Mouse (Mus musculus): ENCODE results near the gene Clec2e. TPM values are rescaled to one million over a fixed set of nuclear protein-coding genes. Genes with fewer than 3 reads are reported as not detected.
"Not testable (repeated sequence)": the region's sequence is repeated elsewhere in the genome, so short reads cannot be mapped to it uniquely, and the experiment has no call there.

Clec2e gene
- polyA plus RNA-seq (2016; fragmentation: Nextera tagmentation; extraction: Ambion mirVana), result not detected in 2 replicates

DNA sequence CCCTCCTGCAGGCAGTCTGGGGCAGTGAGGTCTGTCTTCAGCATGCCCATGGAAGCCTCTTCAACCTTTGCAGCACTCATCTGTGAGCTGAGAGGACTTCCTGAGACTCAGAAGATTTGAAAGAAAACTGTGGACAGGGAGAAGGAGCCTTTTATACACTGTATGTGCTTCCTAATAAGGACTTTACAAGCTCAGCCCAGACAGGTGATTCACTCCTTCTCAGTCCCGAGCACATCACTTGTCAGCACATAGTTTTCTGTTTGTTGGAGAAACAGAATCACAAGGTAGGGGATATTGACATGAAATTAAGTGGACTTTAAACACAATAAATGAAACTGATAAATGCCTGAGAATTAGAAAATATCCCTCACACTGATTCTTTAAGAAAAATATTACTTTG, at the start of gene Clec2e:
Gene Clec2e (minus strand): TSS at position 120 of the 400 bp plus-strand sequence.
- DNase-seq (ENCODE audit: low spot score); H3K4me1 ChIP-seq; H3K27me3 ChIP-seq (ENCODE audit: low read depth, poor library complexity, severe bottlenecking); H3K9me3 ChIP-seq (replicated peaks); H3K27ac ChIP-seq; H3K4me3 ChIP-seq; H3K36me3 ChIP-seq: not testable (repeated sequence)
- WGBS, result 77% methylated on average over 1 of the region's 1 CpGs

DNA sequence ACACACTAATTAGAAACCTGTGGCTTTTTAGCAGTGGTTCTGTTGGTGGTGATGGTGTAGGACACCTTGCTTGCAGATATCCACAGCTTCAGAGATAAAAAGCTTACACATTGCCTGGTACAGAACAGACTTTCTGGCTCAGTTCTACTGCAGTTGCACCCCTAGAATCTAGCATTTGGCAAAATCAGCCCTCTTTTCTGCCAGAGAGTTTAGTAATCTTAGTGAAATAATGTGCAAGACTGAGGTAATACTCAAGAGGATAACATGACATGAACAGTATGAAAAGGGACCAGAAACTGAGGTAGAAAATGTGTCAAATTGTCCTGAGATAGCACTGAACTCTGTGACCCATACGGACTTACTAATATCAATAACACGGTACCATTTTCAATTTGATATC, 46.1 kb upstream of the Clec2e start:
- no peak for DNase-seq (ENCODE audit: low spot score)
- H3K9me3 ChIP-seq (replicated peaks), result no peaks in the 10 kb centered on the region
- H3K27ac ChIP-seq, result no peak overlapping the region
- no peaks in the 10 kb centered on the region for H3K4me1 ChIP-seq
- H3K36me3 ChIP-seq, result no peaks in the 10 kb centered on the region
- WGBS, result 93% methylated on average over 2 of the region's 2 CpGs
- H3K4me3 ChIP-seq, result no peak overlapping the region
- no peaks in the 10 kb centered on the region for H3K27me3 ChIP-seq (ENCODE audit: low read depth, poor library complexity, severe bottlenecking)

DNA sequence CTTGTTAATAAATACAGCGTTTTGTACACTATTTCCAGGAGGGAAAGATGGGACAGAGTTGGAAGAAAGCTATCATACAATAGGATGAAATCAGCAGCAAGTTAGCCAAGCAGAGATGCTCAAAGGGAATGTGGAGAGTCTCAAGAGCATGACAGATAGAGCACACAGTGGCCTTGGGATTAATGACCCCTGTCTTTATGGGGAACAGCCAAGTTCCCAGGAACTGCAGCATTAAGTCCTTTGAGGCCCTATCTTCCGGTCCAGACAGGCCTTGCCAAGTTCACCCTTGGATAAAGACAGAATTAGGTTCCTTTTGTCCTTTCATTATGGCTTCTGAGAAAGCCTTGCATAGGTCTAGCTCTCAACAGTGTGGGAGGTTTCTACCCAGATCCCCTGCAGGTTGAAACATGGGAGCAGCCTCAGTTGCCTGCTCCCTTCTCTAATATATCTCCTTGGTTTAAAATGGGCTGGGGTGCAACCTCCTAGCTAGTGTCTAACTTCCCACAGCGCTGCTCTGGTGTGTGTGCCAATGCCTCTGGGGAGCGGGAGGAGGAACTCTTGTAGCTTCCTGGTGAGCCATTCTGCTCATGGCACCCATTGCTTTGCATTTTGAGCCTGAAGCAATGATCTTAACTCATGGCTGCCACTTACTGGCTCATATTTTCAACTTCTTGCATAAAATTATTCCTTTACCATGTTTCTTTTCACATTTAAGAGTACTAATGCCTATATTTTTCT, 32.1 kb upstream of the Clec2e start:
- WGBS, result 78% methylated on average over 4 of the region's 4 CpGs
- DNase-seq (ENCODE audit: low spot score), result no peak
- Histone ChIP-seq H3K27ac (no peak overlapping the region), H3K36me3 (no peaks in the 10 kb centered on the region), H3K4me1 (no peaks in the 10 kb centered on the region), H3K4me3 (no peak overlapping the region), H3K9me3 (replicated peaks) (no peaks in the 10 kb centered on the region), H3K27me3 (ENCODE audit: low read depth, poor library complexity, severe bottlenecking) (no peaks in the 10 kb centered on the region)

DNA sequence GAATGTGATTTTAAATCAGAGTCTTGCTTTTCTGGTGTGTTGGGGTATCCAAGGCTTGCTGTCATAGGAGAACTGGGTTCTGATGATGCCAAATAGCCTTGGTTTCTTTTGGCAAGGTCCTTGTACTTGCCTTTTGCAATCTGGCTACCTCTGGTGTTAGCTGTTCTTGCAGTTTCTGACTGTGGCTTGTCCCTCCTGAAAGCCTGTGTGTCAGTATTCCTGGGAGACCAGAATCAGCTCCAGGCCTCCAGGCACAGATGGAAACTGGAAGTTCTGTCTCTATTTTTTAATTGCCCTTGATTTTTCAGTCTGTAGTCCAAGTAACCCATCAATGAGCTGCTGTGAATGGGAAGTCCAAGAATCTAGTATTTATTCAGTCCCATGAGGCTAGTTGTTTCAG, 26.1 kb upstream of the Clec2e start:
- H3K27ac ChIP-seq, result no peak overlapping the region
- H3K4me3 ChIP-seq, result no peak overlapping the region
- no peaks in the 10 kb centered on the region for H3K36me3 ChIP-seq
- H3K9me3 ChIP-seq (replicated peaks), result no peaks in the 10 kb centered on the region
- no peak for DNase-seq (ENCODE audit: low spot score)
- H3K27me3 ChIP-seq (ENCODE audit: low read depth, poor library complexity, severe bottlenecking), result no peaks in the 10 kb centered on the region
- no peaks in the 10 kb centered on the region for H3K4me1 ChIP-seq

DNA sequence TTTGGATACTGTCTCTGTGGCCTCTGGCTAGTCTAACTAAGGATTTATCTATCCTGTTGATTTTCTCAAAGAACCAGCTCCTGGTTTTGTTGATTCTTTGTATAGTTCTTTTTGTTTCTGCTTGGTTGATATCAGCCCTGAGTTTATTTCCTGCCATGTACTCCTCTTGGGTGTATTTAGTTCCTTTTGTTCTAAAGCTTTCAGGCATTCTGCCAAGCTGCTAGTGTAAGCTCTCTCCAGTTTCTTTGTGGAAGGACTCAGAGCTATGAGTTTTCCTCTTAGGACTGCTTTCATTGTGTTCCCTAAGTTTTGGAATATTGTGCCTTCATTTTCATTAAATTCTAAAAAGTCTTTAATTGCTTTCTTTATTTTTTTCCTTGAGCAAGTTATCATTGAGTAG, 23.8 kb upstream of the Clec2e start:
- not testable (repeated sequence) for H3K9me3 ChIP-seq (replicated peaks); H3K36me3 ChIP-seq; H3K27ac ChIP-seq; H3K27me3 ChIP-seq (ENCODE audit: low read depth, poor library complexity, severe bottlenecking); DNase-seq (ENCODE audit: low spot score); H3K4me3 ChIP-seq; H3K4me1 ChIP-seq

DNA sequence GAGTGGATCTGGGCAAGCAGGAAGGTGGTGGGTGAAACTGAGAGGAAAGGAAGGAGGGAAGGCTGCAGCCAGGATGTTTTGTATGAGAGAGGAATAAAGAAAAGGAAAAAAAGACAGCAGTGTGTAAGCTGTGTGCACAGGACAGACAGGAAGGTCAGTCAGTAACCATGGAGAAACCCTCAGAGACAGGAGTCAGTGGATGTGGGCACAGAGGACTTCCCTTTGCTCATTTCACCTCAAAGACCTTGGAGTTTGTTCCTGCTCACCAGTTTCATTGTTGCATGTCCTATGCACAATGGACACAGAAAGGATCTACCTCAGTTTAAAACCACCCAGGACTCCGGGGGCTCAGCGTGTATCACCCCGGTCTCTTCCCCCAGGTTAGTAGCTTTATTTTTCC, 15.5 kb upstream of the Clec2e start:
- Histone ChIP-seq H3K27ac (no peak overlapping the region), H3K9me3 (replicated peaks) (no peaks in the 10 kb centered on the region), H3K4me1 (no peaks in the 10 kb centered on the region), H3K36me3 (no peaks in the 10 kb centered on the region), H3K27me3 (ENCODE audit: low read depth, poor library complexity, severe bottlenecking) (no peaks in the 10 kb centered on the region), H3K4me3 (no peak overlapping the region)
- no peak for DNase-seq (ENCODE audit: low spot score)
- 100% methylated on average over 3 of the region's 3 CpGs for WGBS

DNA sequence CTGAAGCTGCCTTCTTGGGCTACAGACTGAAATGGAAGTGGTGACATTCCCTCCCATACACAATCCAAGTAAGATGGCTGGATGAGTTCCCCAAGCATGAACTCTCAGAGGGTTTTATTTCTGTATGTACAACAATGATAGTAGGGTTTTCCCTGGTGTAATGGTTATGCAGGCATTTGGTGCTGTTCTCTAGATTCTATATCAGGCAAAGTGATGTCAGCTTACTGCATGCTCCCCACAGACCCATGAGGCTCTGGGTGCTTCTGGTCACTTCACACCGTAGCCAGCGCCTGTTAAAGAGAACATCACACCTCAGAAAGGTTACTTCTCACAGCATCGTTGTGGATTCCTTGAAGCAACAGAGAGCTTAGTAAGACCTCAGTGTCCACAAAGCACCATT, 13.5 kb upstream of the Clec2e start:
- not testable (repeated sequence) for H3K9me3 ChIP-seq (replicated peaks); DNase-seq (ENCODE audit: low spot score); H3K4me1 ChIP-seq; H3K4me3 ChIP-seq; H3K27me3 ChIP-seq (ENCODE audit: low read depth, poor library complexity, severe bottlenecking); H3K36me3 ChIP-seq; H3K27ac ChIP-seq
- whole genome bisulfite sequencing, result 84% methylated on average over 3 of the region's 3 CpGs

DNA sequence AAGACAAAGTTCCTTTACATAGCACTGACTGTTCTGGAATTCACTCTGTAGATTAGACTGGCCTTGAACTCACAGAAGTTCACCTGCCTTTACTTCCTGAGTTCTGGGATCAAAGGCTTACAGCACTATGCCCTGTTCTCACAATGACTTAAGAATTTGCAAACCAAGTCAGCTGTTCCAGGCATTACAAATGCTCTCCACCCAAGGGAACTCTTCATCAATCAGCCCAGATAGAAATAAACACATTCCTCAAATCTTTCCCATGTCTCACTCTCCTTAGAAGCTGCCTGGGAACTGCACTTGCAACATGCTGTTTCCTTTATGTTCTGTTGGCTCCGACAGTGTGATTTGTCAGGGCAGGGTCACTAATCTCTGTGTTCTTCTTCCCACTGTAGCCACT, 13.1 kb upstream of the Clec2e start:
- WGBS, result 61% methylated on average over 1 of the region's 1 CpGs
- no peaks in the 10 kb centered on the region for H3K4me1 ChIP-seq
- no peaks in the 10 kb centered on the region for H3K27me3 ChIP-seq (ENCODE audit: low read depth, poor library complexity, severe bottlenecking)
- H3K4me3 ChIP-seq, result no peak overlapping the region
- no peaks in the 10 kb centered on the region for H3K9me3 ChIP-seq (replicated peaks)
- DNase-seq (ENCODE audit: low spot score), result no peak
- H3K36me3 ChIP-seq, result no peaks in the 10 kb centered on the region
- no peak overlapping the region for H3K27ac ChIP-seq

DNA sequence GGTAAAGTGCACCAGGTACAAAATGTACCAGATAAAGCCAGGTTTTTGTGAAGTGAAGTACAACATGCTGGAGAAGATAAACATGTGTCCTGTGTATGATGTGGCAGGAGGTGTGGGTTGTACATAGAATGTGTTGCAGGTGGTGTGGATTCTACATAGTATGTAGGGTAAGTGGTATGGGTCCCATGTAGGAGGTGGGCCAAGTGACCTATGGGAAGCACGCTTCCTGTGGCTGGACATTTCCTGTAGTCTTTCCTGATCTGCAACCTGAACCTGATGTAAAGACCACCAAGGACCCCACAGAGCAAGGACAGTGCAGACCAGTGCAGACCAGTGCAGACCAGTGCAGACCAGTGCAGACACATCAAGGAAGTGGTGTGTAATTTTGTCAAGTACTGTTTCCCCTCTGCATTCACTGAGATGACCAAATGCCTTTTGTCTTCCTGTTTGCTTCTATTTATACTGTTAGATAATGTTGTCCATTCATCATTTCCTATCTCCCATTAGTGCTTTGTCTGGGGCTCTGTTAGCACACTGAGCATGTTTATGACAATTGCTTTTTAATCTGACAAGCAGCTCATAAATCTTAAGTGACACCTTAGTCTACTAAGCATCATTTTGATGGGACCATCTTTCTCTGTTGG, 12.4 kb upstream of the Clec2e start:
- no peak overlapping the region for H3K27ac ChIP-seq
- H3K9me3 ChIP-seq (replicated peaks), result no peaks in the 10 kb centered on the region
- WGBS, result 89% methylated on average over 1 of the region's 1 CpGs
- DNase-seq (ENCODE audit: low spot score), result no peak
- no peaks in the 10 kb centered on the region for H3K4me1 ChIP-seq
- no peak overlapping the region for H3K4me3 ChIP-seq
- H3K27me3 ChIP-seq (ENCODE audit: low read depth, poor library complexity, severe bottlenecking), result no peaks in the 10 kb centered on the region
- no peaks in the 10 kb centered on the region for H3K36me3 ChIP-seq

DNA sequence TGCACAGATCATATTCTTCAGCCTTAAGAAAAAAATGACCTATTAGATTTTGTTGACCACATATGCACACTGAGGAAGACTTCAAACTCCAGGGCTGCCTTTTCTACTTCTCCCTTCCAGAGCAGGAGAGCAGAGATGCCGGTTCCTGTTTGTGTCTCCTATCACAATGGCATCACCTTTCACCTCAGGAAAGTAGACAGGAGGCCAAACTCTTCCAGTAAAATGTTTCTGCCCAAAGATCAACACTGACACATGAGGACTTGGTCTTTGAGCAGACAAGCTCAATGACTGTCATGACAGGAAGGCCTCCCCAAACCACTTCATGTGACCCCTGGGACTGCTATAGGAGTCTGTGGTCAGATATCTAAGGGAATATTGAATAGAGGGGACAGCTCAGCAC, 11.8 kb upstream of the Clec2e start:
- no peaks in the 10 kb centered on the region for H3K9me3 ChIP-seq (replicated peaks)
- no peaks in the 10 kb centered on the region for H3K27me3 ChIP-seq (ENCODE audit: low read depth, poor library complexity, severe bottlenecking)
- DNase-seq (ENCODE audit: low spot score), result no peak
- 76% methylated on average over 1 of the region's 1 CpGs for WGBS
- no peaks in the 10 kb centered on the region for H3K4me1 ChIP-seq
- H3K4me3 ChIP-seq, result no peak overlapping the region
- no peaks in the 10 kb centered on the region for H3K36me3 ChIP-seq
- H3K27ac ChIP-seq, result no peak overlapping the region

DNA sequence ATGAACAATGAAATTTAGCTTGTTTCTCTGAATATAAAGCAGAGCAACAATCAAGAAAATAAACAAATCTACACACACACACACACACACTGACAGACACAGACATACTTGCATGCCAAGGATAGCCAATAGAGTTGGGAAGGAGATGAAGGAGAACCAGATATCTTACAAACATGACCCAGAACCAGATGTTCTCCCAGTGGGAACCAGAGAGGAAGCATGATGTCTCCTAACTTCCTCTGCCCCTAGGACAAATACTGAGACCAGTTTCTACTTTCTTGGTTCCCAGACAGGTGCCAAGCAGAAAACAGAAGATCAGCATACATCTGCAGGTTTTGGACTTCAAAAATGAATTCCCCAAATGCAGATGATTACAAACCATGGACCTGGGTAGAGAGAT, 7.2 kb upstream of the Clec2e start:
- Histone ChIP-seq H3K4me3 (no peak overlapping the region), H3K36me3 (no peaks in the 10 kb centered on the region), H3K27ac (no peak overlapping the region), H3K4me1 (no peaks in the 10 kb centered on the region), H3K27me3 (ENCODE audit: low read depth, poor library complexity, severe bottlenecking) (no peaks in the 10 kb centered on the region), H3K9me3 (replicated peaks) (no peaks in the 10 kb centered on the region)
- no peak for DNase-seq (ENCODE audit: low spot score)

DNA sequence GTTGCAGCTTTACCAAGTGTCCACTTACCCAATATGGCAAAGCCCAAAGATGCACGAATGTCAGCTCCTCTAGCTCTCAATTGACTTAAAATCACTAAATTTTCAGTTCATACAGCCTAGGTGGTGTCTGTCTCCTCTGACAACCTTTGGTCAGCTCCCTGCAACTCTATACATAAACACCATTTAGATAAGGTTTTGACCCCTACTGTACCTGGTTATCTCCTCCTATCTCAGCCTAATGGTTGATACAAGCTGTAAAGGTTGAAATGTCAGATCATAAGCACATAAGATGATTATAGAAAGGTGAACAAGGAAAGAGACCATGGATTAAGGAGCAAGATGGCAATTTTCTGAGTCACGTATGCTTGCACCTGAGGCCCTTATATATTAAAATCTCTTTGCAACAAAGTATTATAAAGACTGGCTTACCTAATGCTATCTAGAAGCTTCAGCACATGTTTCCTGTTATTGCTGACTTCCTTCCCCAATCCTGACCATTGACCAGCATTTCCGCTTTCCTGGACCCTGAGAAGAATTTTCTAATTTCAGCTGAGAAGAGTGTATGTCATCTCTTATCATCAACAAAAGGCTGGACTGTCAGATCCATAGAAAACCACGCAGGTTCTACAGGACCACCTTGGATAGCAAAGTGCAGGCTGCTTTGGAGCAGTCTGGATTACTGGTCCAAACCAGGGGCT, 2.3 kb upstream of the Clec2e start:
- Histone ChIP-seq H3K4me3 (no peak overlapping the region), H3K4me1 (no peaks in the 10 kb centered on the region), H3K27me3 (ENCODE audit: low read depth, poor library complexity, severe bottlenecking) (no peaks in the 10 kb centered on the region), H3K27ac (no peak overlapping the region), H3K9me3 (replicated peaks) (no peaks in the 10 kb centered on the region), H3K36me3 (no peaks in the 10 kb centered on the region)
- WGBS, result 89% methylated on average over 4 of the region's 4 CpGs
- DNase-seq (ENCODE audit: low spot score), result no peak

DNA sequence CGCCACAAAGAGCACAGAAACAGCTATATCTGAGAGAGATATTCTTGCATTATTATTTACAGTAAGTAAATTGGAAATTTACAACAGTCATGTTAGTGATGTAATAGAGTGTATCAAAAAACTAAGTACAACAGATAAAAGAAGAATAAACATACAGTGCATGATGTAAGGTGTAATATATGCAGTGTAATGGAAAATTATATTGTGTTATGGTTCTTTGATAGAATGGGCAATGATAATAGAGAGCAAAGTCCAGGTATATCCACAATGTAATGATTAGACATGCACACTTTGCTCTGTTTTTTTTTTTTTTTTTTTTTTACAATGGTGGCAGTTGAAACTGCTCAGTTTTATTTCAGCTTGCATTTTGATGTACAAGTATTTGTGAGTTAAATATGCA, 891 bp upstream of the Clec2e start:
- 86% methylated on average over 1 of the region's 1 CpGs for whole genome bisulfite sequencing
- Histone ChIP-seq H3K36me3 (no peaks in the 10 kb centered on the region), H3K4me1 (no peaks in the 10 kb centered on the region), H3K27me3 (ENCODE audit: low read depth, poor library complexity, severe bottlenecking) (no peaks in the 10 kb centered on the region), H3K4me3 (no peak overlapping the region), H3K9me3 (replicated peaks) (no peaks in the 10 kb centered on the region), H3K27ac (no peak overlapping the region)
- DNase-seq (ENCODE audit: low spot score), result no peak
